In genomic region chr2:181694581-181694980, GRCm38 (mm10) we compare ENCODE assay signal across 10 mouse cellular contexts. TPM values are rescaled to one million over a fixed set of nuclear protein-coding genes. Genes with fewer than 3 reads are reported as not detected.
DNase-seq lines count a peak whose midpoint lies in the region; ATAC-seq and TF ChIP-seq lines count a peak whose summit lies in the region.
"Had no signal": no experiment of that assay in that cellular context is flagged by ENCODE, and none has a peak within 500 bp of the region (broad histone marks: within the 10 kb centered on the region; RNA-seq: fewer than 3 reads in every experiment).

No protein-coding gene starts in this region.

- H3K4me2 ChIP-seq in kidney, embryonic 15.5 days, result peak overlapping the region; percentile 93
- peak overlapping the region; percentile 92 for H3K4me2 ChIP-seq in embryonic facial prominence, embryonic 12.5 days (replicated peaks)
- peak overlapping the region; percentile 93; the same call in 1 of the 2 replicates for H3K4me2 ChIP-seq in hindbrain, embryonic 13.5 days
- peak overlapping the region; percentile 92; the same call in 1 of the 2 replicates for H3K4me2 ChIP-seq in midbrain, postnatal 0 days (ENCODE audit: low read depth, low read length, poor library complexity, severe bottlenecking)

- H3K4me1 ChIP-seq in kidney, embryonic 15.5 days, result peaks cover 22% of the 10 kb centered on the region
- H3K4me1 ChIP-seq in embryonic facial prominence, embryonic 12.5 days, result peaks cover 14% of the 10 kb centered on the region
- peaks cover 22% of the 10 kb centered on the region for H3K4me1 ChIP-seq in hindbrain, embryonic 13.5 days (replicated peaks)
- H3K4me1 ChIP-seq in midbrain, postnatal 0 days (ENCODE audit: insufficient read depth, low read length), result peaks cover 13% of the 10 kb centered on the region

- 86% methylated on average over 3 of the region's 3 CpGs for WGBS in kidney, embryonic 15.5 days
- 88% methylated on average over 3 of the region's 3 CpGs for WGBS in embryonic facial prominence, embryonic 12.5 days
- WGBS in hindbrain, embryonic 13.5 days, result 89% methylated on average over 3 of the region's 3 CpGs
- WGBS in midbrain, postnatal 0 days, result 92% methylated on average over 3 of the region's 3 CpGs

- no peak for DNase-seq in kidney, postnatal 14 days
- DNase-seq in midbrain, postnatal 0 days (ENCODE audit: low spot score), result no peak
- no peak for DNase-seq in frontal cortex, adult 2 months (ENCODE audit: extremely low spot score in 1 of 2, low spot score in 1 of 2)
- DNase-seq: right cerebral cortex, postnatal 14 days had no signal

- no peak overlapping the region for H3K4me3 ChIP-seq in kidney, embryonic 15.5 days (replicated peaks)
- peak overlapping the region; percentile 69 for H3K4me3 ChIP-seq in embryonic facial prominence, embryonic 12.5 days
- H3K4me3 ChIP-seq in hindbrain, embryonic 13.5 days, result peak overlapping the region; percentile 66; the same call in 1 of the 2 replicates
- no peak overlapping the region for H3K4me3 ChIP-seq in midbrain, postnatal 0 days (ENCODE audit: low read depth, low read length)

- H3K27ac ChIP-seq in kidney, embryonic 15.5 days, result no peak overlapping the region
- peak overlapping the region; percentile 55; the same call in 1 of the 2 replicates for H3K27ac ChIP-seq in embryonic facial prominence, embryonic 12.5 days
- no peak overlapping the region for H3K27ac ChIP-seq in hindbrain, embryonic 13.5 days
- peak overlapping the region; percentile 7; the same call in 1 of the 2 replicates for H3K27ac ChIP-seq in midbrain, postnatal 0 days (ENCODE audit: low read depth, low read length)

- no peak for ATAC-seq in kidney, embryonic 15.5 days (replicated peaks; ENCODE audit: low FRiP score)
- ATAC-seq in embryonic facial prominence, embryonic 12.5 days (ENCODE audit: insufficient number of reproducible peaks, insufficient read depth, low FRiP score, low TSS enrichment), result no peak
- ATAC-seq in hindbrain, embryonic 13.5 days (ENCODE audit: low FRiP score), result no peak
- ATAC-seq in midbrain, postnatal 0 days (ENCODE audit: low FRiP score), result no peak
- no peak for ATAC-seq in monocyte, adult 5-6 weeks (replicated peaks; ENCODE audit: insufficient number of reproducible peaks, low FRiP score, low TSS enrichment, poor library complexity, severe bottlenecking)
- no peak for ATAC-seq in megakaryocyte progenitor cell, adult 5-6 weeks (replicated peaks; ENCODE audit: poor library complexity)

- H3K36me3 ChIP-seq in kidney, embryonic 15.5 days, result peaks cover 9% of the 10 kb centered on the region
- peaks cover 10% of the 10 kb centered on the region; the same call in 1 of the 2 replicates for H3K36me3 ChIP-seq in embryonic facial prominence, embryonic 12.5 days
- H3K36me3 ChIP-seq in hindbrain, embryonic 13.5 days, result peaks cover 9% of the 10 kb centered on the region; the same call in 1 of the 2 replicates
- 0 out of 2 replicates have a peak, but pooled peaks cover 5% of the 10 kb centered on the region for H3K36me3 ChIP-seq in midbrain, postnatal 0 days (ENCODE audit: insufficient read depth, low read length)

- no peaks in the 10 kb centered on the region; the same call in 1 of the 2 replicates for H3K27me3 ChIP-seq in kidney, embryonic 15.5 days
- no peaks in the 10 kb centered on the region for H3K27me3 ChIP-seq in embryonic facial prominence, embryonic 12.5 days
- H3K27me3 ChIP-seq in hindbrain, embryonic 13.5 days, result peaks cover 6% of the 10 kb centered on the region; the same call in 1 of the 2 replicates
- H3K27me3 ChIP-seq in midbrain, postnatal 0 days (ENCODE audit: insufficient read depth, low read length), result no peaks in the 10 kb centered on the region

- H3K9me3 ChIP-seq in kidney, embryonic 15.5 days (replicated peaks), result no peaks in the 10 kb centered on the region
- no peaks in the 10 kb centered on the region for H3K9me3 ChIP-seq in embryonic facial prominence, embryonic 12.5 days
- no peaks in the 10 kb centered on the region for H3K9me3 ChIP-seq in hindbrain, embryonic 13.5 days
- H3K9me3 ChIP-seq in midbrain, postnatal 0 days (ENCODE audit: low read length), result no peaks in the 10 kb centered on the region

- H3K9ac ChIP-seq in kidney, embryonic 15.5 days, result no peak overlapping the region
- H3K9ac ChIP-seq in embryonic facial prominence, embryonic 12.5 days, result no peak overlapping the region
- H3K9ac ChIP-seq in hindbrain, embryonic 13.5 days, result no peak overlapping the region
- H3K9ac ChIP-seq in midbrain, postnatal 0 days (replicated peaks; ENCODE audit: low read length, poor library complexity, severe bottlenecking), result no peak overlapping the region

- TF ChIP-seq CTCF in midbrain, postnatal 0 days (IDR thresholded peaks at IDR 0.05), result no peak

RNA-seq across cellular contexts. Expression of gene Rgs19, which starts 0.8 kb away (rescaled TPM):
- 56.6 and 61.7 TPM in 2 replicates for polyA plus RNA-seq in kidney, embryonic 15.5 days (2015; fragmentation: Nextera tagmentation; extraction: Ambion mirVana)
- polyA plus RNA-seq in embryonic facial prominence, embryonic 12.5 days (2016; fragmentation: Nextera tagmentation; extraction: Ambion mirVana), result 74.9 and 81.9 TPM in 2 replicates
- 43.6 and 44.4 TPM in 2 replicates for polyA plus RNA-seq in hindbrain, embryonic 13.5 days (2015; fragmentation: Nextera tagmentation; extraction: Ambion mirVana)
- total RNA-seq in midbrain, postnatal 0 days (2014; rRNA removed), result 51.2 and 65.2 TPM in 2 replicates
- 63.6 and 69.4 TPM in 2 replicates for polyA plus RNA-seq in midbrain, postnatal 0 days (2015; fragmentation: Nextera tagmentation; extraction: Ambion mirVana)
- polyA plus RNA-seq in frontal cortex, adult 2 months (2012; rRNA removed), result 42.6 and 53.6 TPM in 2 replicates
- 102 to 134 TPM (median 128 TPM) in 3 replicates for total RNA-seq in monocyte, adult 5-6 weeks (2017)
- 330 and 337 TPM in 2 replicates for total RNA-seq in megakaryocyte progenitor cell, adult 5-6 weeks (2015)
- 81.1 and 100 TPM in 2 replicates for total RNA-seq in megakaryocyte progenitor cell, adult 5-6 weeks (2017)

RNA-seq across cellular contexts. Expression of gene Lkaaear1, which starts 3.7 kb away (rescaled TPM):
- 0.22 TPM in 1 of 2 replicates, not detected in the other for polyA plus RNA-seq in kidney, embryonic 15.5 days (2015; fragmentation: Nextera tagmentation; extraction: Ambion mirVana)
- polyA plus RNA-seq in embryonic facial prominence, embryonic 12.5 days (2016; fragmentation: Nextera tagmentation; extraction: Ambion mirVana), result not detected in 2 replicates
- polyA plus RNA-seq in hindbrain, embryonic 13.5 days (2015; fragmentation: Nextera tagmentation; extraction: Ambion mirVana), result not detected in 2 replicates
- not detected in 2 replicates for total RNA-seq in midbrain, postnatal 0 days (2014; rRNA removed)
- polyA plus RNA-seq in midbrain, postnatal 0 days (2015; fragmentation: Nextera tagmentation; extraction: Ambion mirVana), result not detected in 2 replicates
- not detected in 2 replicates for polyA plus RNA-seq in frontal cortex, adult 2 months (2012; rRNA removed)
- total RNA-seq in monocyte, adult 5-6 weeks (2017), result not detected in 3 replicates
- total RNA-seq in megakaryocyte progenitor cell, adult 5-6 weeks (2015), result not detected in 2 replicates
- not detected in 2 replicates for total RNA-seq in megakaryocyte progenitor cell, adult 5-6 weeks (2017)
- polyA plus RNA-seq: lung, postnatal 0 days had no signal

RNA-seq across cellular contexts. Expression of gene Tcea2, which starts 14.5 kb away (rescaled TPM):
- polyA plus RNA-seq in kidney, embryonic 15.5 days (2015; fragmentation: Nextera tagmentation; extraction: Ambion mirVana), result 25.6 and 25.9 TPM in 2 replicates
- 29.5 and 31.0 TPM in 2 replicates for polyA plus RNA-seq in embryonic facial prominence, embryonic 12.5 days (2016; fragmentation: Nextera tagmentation; extraction: Ambion mirVana)
- 36.0 and 42.4 TPM in 2 replicates for polyA plus RNA-seq in hindbrain, embryonic 13.5 days (2015; fragmentation: Nextera tagmentation; extraction: Ambion mirVana)
- 50.8 and 54.4 TPM in 2 replicates for total RNA-seq in midbrain, postnatal 0 days (2014; rRNA removed)
- polyA plus RNA-seq in midbrain, postnatal 0 days (2015; fragmentation: Nextera tagmentation; extraction: Ambion mirVana), result 61.9 and 68.2 TPM in 2 replicates
- polyA plus RNA-seq in frontal cortex, adult 2 months (2012; rRNA removed), result 155 and 160 TPM in 2 replicates
- total RNA-seq in monocyte, adult 5-6 weeks (2017), result 3.8 to 20.0 TPM (median 10.0 TPM) in 3 replicates
- total RNA-seq in megakaryocyte progenitor cell, adult 5-6 weeks (2015), result 21.5 and 22.3 TPM in 2 replicates
- 8.7 and 9.8 TPM in 2 replicates for total RNA-seq in megakaryocyte progenitor cell, adult 5-6 weeks (2017)

RNA-seq across cellular contexts. Expression of gene Oprl1, which starts 20.2 kb away (rescaled TPM):
- polyA plus RNA-seq in kidney, embryonic 15.5 days (2015; fragmentation: Nextera tagmentation; extraction: Ambion mirVana), result 0.36 and 1.9 TPM in 2 replicates
- 5.2 and 5.6 TPM in 2 replicates for polyA plus RNA-seq in embryonic facial prominence, embryonic 12.5 days (2016; fragmentation: Nextera tagmentation; extraction: Ambion mirVana)
- 79.2 and 83.9 TPM in 2 replicates for polyA plus RNA-seq in hindbrain, embryonic 13.5 days (2015; fragmentation: Nextera tagmentation; extraction: Ambion mirVana)
- 195 and 210 TPM in 2 replicates for total RNA-seq in midbrain, postnatal 0 days (2014; rRNA removed)
- 88.1 and 93.6 TPM in 2 replicates for polyA plus RNA-seq in midbrain, postnatal 0 days (2015; fragmentation: Nextera tagmentation; extraction: Ambion mirVana)
- polyA plus RNA-seq in frontal cortex, adult 2 months (2012; rRNA removed), result 26.4 and 34.4 TPM in 2 replicates
- total RNA-seq in monocyte, adult 5-6 weeks (2017), result 0.19 TPM in 1 of 3 replicates, not detected in the others
- not detected in 2 replicates for total RNA-seq in megakaryocyte progenitor cell, adult 5-6 weeks (2015)
- not detected in 2 replicates for total RNA-seq in megakaryocyte progenitor cell, adult 5-6 weeks (2017)

RNA-seq across cellular contexts. Expression of gene Sox18, which starts 23.1 kb away (rescaled TPM):
- polyA plus RNA-seq in kidney, embryonic 15.5 days (2015; fragmentation: Nextera tagmentation; extraction: Ambion mirVana), result 48.1 and 49.9 TPM in 2 replicates
- 38.5 and 43.7 TPM in 2 replicates for polyA plus RNA-seq in embryonic facial prominence, embryonic 12.5 days (2016; fragmentation: Nextera tagmentation; extraction: Ambion mirVana)
- polyA plus RNA-seq in hindbrain, embryonic 13.5 days (2015; fragmentation: Nextera tagmentation; extraction: Ambion mirVana), result 19.1 and 20.2 TPM in 2 replicates
- total RNA-seq in midbrain, postnatal 0 days (2014; rRNA removed), result 8.3 and 15.4 TPM in 2 replicates
- polyA plus RNA-seq in midbrain, postnatal 0 days (2015; fragmentation: Nextera tagmentation; extraction: Ambion mirVana), result 9.2 and 11.2 TPM in 2 replicates
- 20.4 and 22.5 TPM in 2 replicates for polyA plus RNA-seq in frontal cortex, adult 2 months (2012; rRNA removed)
- not detected in 3 replicates for total RNA-seq in monocyte, adult 5-6 weeks (2017)
- total RNA-seq in megakaryocyte progenitor cell, adult 5-6 weeks (2015), result not detected in 2 replicates
- total RNA-seq in megakaryocyte progenitor cell, adult 5-6 weeks (2017), result not detected in 2 replicates

Comparison
In these comparisons a context has a peak if more than half of its experiments do, and no peak if none do; other contexts are left out.
1. H3K27ac ChIP-seq: peak in embryonic facial prominence, embryonic 12.5 days (single experiment) and midbrain, postnatal 0 days (single experiment); none in kidney, embryonic 15.5 days (single experiment) and hindbrain, embryonic 13.5 days (single experiment).
2. H3K4me3 ChIP-seq: peak in embryonic facial prominence, embryonic 12.5 days (single experiment) and hindbrain, embryonic 13.5 days (single experiment); none in kidney, embryonic 15.5 days (single experiment) and midbrain, postnatal 0 days (single experiment).
3. Peak in every context shown above with its lines, with median percentiles within 50 percentile points of each other: H3K4me2 ChIP-seq.